ENCODE assay signal across 9 mouse cellular contexts in genomic region chr13:63573256-63573835, GRCm38 (mm10). TPM values are rescaled to one million over a fixed set of nuclear protein-coding genes. Genes with fewer than 3 reads are reported as not detected.
A peak's percentile ranks its signal among the peaks of the same experiment; 100 is the strongest.
DNase-seq lines count a peak whose midpoint lies in the region; ATAC-seq lines count a peak whose summit lies in the region.
"Had no signal": no experiment of that assay in that cellular context is flagged by ENCODE, and none has a peak within 500 bp of the region (broad histone marks: within the 10 kb centered on the region; RNA-seq: fewer than 3 reads in every experiment).

Gene Ptch1, minus strand, starts transcription at chr13:63573598.

- under 1% methylated on average over 40 of the region's 44 CpGs for WGBS in forebrain, embryonic 14.5 days

- H3K4me2 ChIP-seq in forebrain, embryonic 14.5 days (ENCODE audit: low read length): peak within 1 kb of the TSS; percentile 97

- peak within 1 kb of the TSS; percentile 83 for H3K27ac ChIP-seq in forebrain, embryonic 14.5 days (ENCODE audit: low read depth, low read length)
- H3K27ac ChIP-seq: macrophage had no signal

- H3K9ac ChIP-seq in forebrain, embryonic 14.5 days (ENCODE audit: low read length): peak within 1 kb of the TSS; percentile 81

- H3K27me3 ChIP-seq in forebrain, embryonic 14.5 days (replicated peaks; ENCODE audit: control insufficient read depth, insufficient read depth, low read length): peaks cover 54% of the 10 kb centered on the region

- H3K9me3 ChIP-seq in forebrain, embryonic 14.5 days (replicated peaks; ENCODE audit: control insufficient read depth, low read length): no peaks in the 10 kb centered on the region

- peak; percentile 72 for DNase-seq in R1 (ENCODE audit: low read depth, low spot score)
- peak; percentile 75 for DNase-seq in forebrain, embryonic 14.5 days (ENCODE audit: low spot score)
- DNase-seq in heart, postnatal 25 days (ENCODE audit: low spot score): no peak
- DNase-seq in layer of hippocampus, postnatal 14 days (ENCODE audit: low spot score in 2 of 2): peak in 1 of 2 experiments; percentile 51
- peak; percentile 70 for DNase-seq in lung, postnatal 10 days
- DNase-seq in right cerebral cortex, postnatal 14 days: peak; percentile 56
- no peak for DNase-seq in adipocyte (ENCODE audit: low spot score)

- 0 out of 2 replicates have a peak, but pooled peaks have one; percentile 5 for ATAC-seq in cerebellum, adult (ENCODE audit: insufficient number of reproducible peaks, low FRiP score, low TSS enrichment)
- peak; percentile 53 for ATAC-seq in forebrain, embryonic 14.5 days

- H3K36me3 ChIP-seq in forebrain, embryonic 14.5 days (ENCODE audit: control insufficient read depth, insufficient read depth, low read length): no peaks in the 10 kb centered on the region

- intact Hi-C loops in heart, postnatal 25 days (cut with DNase I): loop anchor here (5.0 kb wide), 2 partner anchors 124 to 239 kb away; no protein-coding TSS in a partner anchor

- peak within 1 kb of the TSS; percentile 64 for H3K4me3 ChIP-seq in forebrain, embryonic 14.5 days (ENCODE audit: low read depth, low read length)

- H3K4me1 ChIP-seq in forebrain, embryonic 14.5 days (ENCODE audit: control insufficient read depth, insufficient read depth, low read length): peaks cover 25% of the 10 kb centered on the region

RNA-seq across cellular contexts. Expression of gene Ptch1, which starts in this region (rescaled TPM):
- 9.7 and 11.3 TPM in 2 replicates for polyA plus RNA-seq in forebrain, embryonic 14.5 days (2014; fragmentation: Nextera tagmentation; extraction: Ambion mirVana)
- total RNA-seq in heart, postnatal 25 days (2021): 10 to 100 TPM; 12.4 to 14.9 TPM
- total RNA-seq in layer of hippocampus, postnatal 14 days (2021): 10 to 100 TPM; 40.2 to 48.1 TPM

Comparison
In these comparisons a context has a peak if more than half of its experiments do, and no peak if none do; other contexts are left out.
1. DNase-seq: peak in R1 (single experiment), forebrain, embryonic 14.5 days (single experiment), lung, postnatal 10 days (single experiment) and right cerebral cortex, postnatal 14 days (single experiment); none in heart, postnatal 25 days (single experiment) and adipocyte (single experiment).